Mouse (Mus musculus) 3134 (cell line): ENCODE results near the gene Gm10642.

Source experiments
- DNase-seq: peaks from one replicate; pipeline ENCODE4 v3.0.0-alpha.2; 2011; ENCODE audit warnings: low spot score; ENCODE audit not compliant: insufficient read length; ENCODE audit errors: extremely low read depth

The Gm10642 gene

GRCm38 (mm10) chr9:70656130-70657007 is at the start of gene Gm10642:
Gene Gm10642, plus strand, starts transcription at chr9:70656251.
- DNase-seq: peak; percentile 63

GRCm38 (mm10) chr9:70611026-70611673 is 44.9 kb upstream of the Gm10642 start:
- no peak for DNase-seq

GRCm38 (mm10) chr9:70629711-70630110 is 26.3 kb upstream of the Gm10642 start:
- DNase-seq: no peak

GRCm38 (mm10) chr9:70631665-70632064 is 24.4 kb upstream of the Gm10642 start:
- no peak for DNase-seq

GRCm38 (mm10) chr9:70636748-70637147 is 19.3 kb upstream of the Gm10642 start:
- DNase-seq: no peak

- no peak for DNase-seq
Measured at GRCm38 (mm10) chr9:70650260-70650659, 5.8 kb upstream of the Gm10642 start.

- no peak for DNase-seq
Measured at GRCm38 (mm10) chr9:70650994-70651393, 5.1 kb upstream of the Gm10642 start.

GRCm38 (mm10) chr9:70652221-70652620 is 3.8 kb upstream of the Gm10642 start:
- no peak for DNase-seq

- DNase-seq: no peak
Measured at GRCm38 (mm10) chr9:70653875-70654274, 2.2 kb upstream of the Gm10642 start.

- no peak for DNase-seq
Measured at GRCm38 (mm10) chr9:70654496-70654895, 1.6 kb upstream of the Gm10642 start.

GRCm38 (mm10) chr9:70655764-70656129 is 304 bp upstream of the Gm10642 start:
- DNase-seq: no peak

GRCm38 (mm10) chr9:70657013-70657967 is 1.2 kb downstream of the Gm10642 start, which contains the start of gene Mindy2:
Gene Mindy2, minus strand, starts transcription at chr9:70657174.
- peak; percentile 97 for DNase-seq

GRCm38 (mm10) chr9:70658266-70658665 is 2.2 kb downstream of the Gm10642 start:
- no peak for DNase-seq

- DNase-seq: no peak
Measured at GRCm38 (mm10) chr9:70664847-70665246, 8.8 kb downstream of the Gm10642 start.

GRCm38 (mm10) chr9:70665372-70666145 is 9.5 kb downstream of the Gm10642 start:
- DNase-seq: no peak

- DNase-seq: peak; percentile 46
Measured at GRCm38 (mm10) chr9:70666811-70667210, 10.8 kb downstream of the Gm10642 start.

- DNase-seq: no peak
Measured at GRCm38 (mm10) chr9:70668048-70668447, 12.0 kb downstream of the Gm10642 start.

- DNase-seq: no peak
Measured at GRCm38 (mm10) chr9:70669197-70669596, 13.1 kb downstream of the Gm10642 start.

- no peak for DNase-seq
Measured at GRCm38 (mm10) chr9:70670381-70670780, 14.3 kb downstream of the Gm10642 start.

- DNase-seq: no peak
Measured at GRCm38 (mm10) chr9:70671278-70671677, 15.2 kb downstream of the Gm10642 start.
